Mouse (Mus musculus): ENCODE data around the gene Ppia.
A peak's percentile ranks its signal among the peaks of the same experiment; 100 is the strongest.
"Not testable (repeated sequence)": the region's sequence is repeated elsewhere in the genome, so short reads cannot be mapped to it uniquely, and the experiment has no call there.

Ppia gene

GRCm38 (mm10) chr11:6414751-6415550 is at the start of gene Ppia:
TSS of gene Ppia (plus strand) at chr11:6415443.
- DNase-seq, result peak in 1 of 2 experiments; percentile 86

DNA sequence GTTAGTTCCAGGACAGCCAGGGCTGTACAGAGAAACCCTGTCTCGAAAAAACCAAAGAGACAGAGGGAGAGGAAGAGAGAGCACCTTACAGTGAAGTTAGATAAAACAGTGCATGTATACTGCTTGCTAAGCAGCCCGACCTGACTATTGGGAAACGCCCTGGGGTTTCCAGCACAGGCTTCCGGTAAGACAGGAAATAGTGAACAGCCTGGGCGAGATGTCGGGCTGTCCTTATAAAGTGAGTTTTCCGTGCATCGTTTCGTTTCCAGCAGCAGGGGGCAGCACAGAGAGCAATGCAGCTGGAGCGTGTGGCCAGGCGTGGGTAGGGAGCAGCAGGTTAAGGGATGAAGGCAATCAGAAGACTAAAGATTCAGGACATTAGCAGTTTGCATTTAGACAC is 49.4 kb upstream of the Ppia start:
- DNase-seq, result peak; percentile 79 to 84

GRCm38 (mm10) chr11:6366434-6366833 is 48.8 kb upstream of the Ppia start:
- DNase-seq, result no peak

GRCm38 (mm10) chr11:6367156-6367555 is 48.1 kb upstream of the Ppia start:
- DNase-seq, result peak; percentile 29 to 50

DNA sequence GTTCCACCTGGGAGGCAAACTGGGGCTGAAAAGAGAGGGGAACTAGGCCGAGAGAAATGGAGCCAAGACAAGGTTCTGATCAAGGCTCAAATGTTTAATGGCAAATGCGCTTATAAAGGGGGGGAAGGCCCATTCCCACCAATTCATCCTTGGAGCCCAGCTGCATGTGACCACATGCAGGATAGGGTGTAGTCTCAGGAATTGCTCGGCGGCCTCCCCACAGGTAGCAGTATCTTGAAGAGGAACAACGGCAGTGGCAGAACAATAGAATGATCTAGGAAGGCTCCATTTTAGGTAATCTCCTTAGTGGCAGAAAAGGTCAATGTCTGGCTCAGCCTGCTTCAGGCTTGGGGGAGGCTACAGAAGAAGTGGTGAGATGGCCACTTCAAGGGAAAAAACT is 47.3 kb upstream of the Ppia start:
- DNase-seq, result not testable (repeated sequence)

DNA sequence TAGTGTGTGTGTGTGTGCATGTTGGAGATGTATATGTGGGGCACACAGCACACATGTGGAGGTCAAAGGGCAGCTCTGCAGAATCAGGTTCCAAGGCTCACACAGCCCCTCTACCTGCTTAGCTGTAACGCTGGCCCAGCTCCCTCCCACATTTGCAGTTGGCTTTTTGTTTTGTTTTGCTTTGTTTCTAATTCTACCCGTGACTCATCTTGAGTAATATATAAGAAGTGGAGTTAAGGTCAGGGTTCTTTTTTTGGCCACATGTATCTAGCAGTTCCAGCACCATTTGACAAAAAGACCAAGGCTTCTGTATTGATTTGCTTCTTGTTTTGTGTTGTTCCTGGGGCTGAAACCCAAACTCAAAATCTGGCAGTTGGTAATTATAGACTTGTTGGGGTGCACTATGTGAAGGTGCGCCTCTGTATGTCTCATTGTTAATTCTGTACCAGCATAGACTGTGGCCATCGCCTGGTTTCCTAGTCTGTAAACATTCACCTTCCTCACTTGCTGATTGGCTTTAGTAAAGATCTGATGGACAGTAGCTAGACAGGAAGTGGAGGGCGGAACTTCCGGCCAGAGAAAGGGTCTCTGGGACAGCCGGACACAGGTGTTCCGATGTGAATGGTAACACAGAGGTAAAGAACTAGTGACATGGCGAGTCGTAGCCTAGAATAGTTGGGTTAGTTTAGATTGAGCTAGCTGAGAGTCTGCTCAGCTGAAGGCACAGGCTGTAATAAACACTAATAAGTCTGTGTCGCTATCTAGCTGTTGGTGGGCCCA is 43.7 kb upstream of the Ppia start:
- DNase-seq, result no peak

DNA sequence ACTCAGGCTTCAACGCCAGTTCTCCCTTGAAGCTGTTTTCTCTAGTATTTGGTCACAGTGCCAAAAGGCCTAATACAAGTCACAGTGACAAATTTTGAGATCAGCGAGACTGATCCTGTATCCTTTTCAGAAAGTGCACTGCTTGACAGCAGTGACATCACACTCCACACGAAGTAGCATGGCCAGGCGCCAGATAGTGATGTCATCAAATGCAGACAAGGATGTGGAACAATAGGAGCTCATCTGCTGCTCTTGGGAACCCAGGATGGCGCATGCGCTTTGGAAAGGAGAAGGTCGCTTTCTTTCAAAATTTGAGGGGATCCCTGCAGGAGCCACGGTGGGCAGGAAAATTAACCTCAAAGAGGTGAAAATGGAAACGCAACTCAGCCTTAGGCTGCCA is 42.5 kb upstream of the Ppia start:
- DNase-seq, result no peak

GRCm38 (mm10) chr11:6380916-6381315 is 34.3 kb upstream of the Ppia start:
- no peak for DNase-seq

DNA sequence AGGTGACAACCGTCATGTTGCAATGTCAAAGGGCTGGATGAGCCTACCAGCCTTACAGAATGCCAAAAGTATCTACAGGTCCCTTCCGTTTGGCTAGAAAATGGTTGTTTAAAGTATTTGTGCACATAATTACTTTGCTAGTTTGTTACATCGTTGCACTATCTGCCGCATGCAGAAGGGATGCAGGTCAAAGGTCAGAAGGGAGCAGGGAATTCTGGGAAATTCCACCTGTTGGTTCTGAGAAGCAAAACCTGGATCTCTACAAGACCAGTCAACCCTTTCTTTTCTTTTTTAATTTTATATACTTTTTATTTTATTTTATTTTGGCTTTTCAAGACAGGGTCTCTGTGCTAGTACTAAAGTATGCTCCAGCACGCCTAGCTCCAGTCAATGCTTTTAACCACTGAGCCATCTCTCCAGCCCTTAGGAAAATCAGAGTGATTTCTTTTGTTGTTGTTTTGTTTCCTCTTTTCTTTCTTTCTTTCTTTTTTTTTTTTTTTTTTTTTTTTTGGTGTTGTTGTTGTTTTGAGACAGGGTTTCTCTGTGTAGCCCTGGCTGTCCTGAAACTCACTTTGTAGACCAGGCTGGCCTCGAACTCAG is 27.0 kb upstream of the Ppia start:
- DNase-seq, result no peak

DNA sequence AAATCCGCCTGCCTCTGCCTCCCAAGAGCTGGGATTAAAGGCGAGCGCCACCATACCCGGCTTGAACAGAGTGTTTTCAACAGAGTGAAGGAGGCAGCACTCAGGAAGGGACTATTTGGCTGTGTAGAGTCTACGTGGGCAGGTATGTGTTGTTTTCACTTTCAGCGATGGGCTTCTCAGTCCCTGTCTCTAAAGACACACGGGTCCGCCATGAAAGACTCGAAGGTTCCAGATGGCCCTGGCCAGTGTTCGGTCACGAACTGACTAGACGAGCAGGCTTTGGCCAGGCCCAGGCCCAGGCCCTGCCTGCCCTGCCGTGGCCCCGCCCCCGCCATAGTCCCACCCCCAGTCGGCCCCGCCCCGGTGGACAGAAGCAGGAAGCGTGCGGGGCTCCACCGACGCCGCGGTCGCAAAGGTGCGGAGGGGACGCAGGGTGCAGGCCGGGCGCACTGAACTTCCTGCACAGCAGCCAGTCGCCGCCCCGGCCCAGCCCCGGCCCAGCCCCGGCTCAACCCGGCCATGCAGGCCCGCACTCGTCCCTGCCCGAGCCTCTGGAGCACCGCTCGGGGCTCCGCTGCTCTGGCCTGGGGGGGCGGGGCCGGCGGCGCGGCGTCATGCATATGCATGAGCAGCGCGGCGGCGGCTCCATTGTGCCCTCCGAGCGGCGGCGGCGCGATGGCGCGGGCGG is 26.4 kb upstream of the Ppia start, which contains the start of gene Zmiz2:
Gene Zmiz2, plus strand, starts transcription at position 349 of the 688 bp plus-strand sequence.
- peak; percentile 93 to 96 for DNase-seq

DNA sequence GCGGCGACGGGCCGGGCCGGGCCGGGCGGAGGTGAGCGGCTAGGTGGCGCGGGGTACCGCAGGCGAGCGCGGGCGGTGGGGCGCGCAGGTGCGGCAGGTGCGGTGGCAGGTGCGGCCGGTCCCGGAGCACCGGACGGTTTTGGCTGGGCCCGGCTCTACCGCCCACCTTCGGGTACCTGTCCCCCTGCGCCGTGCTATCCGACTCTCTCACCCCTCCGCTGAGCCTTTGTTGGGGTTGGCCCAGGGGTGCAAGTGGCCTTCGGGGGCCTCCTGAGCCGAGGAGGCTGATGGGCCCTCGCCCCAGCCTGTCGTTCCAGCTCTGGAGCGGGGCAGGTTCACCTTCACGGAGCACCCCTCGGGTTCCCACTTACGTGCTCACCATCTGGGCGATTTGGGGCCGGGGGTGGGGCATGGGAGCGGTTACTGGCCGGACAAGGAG is 25.7 kb upstream of the Ppia start:
- no peak for DNase-seq

DNA sequence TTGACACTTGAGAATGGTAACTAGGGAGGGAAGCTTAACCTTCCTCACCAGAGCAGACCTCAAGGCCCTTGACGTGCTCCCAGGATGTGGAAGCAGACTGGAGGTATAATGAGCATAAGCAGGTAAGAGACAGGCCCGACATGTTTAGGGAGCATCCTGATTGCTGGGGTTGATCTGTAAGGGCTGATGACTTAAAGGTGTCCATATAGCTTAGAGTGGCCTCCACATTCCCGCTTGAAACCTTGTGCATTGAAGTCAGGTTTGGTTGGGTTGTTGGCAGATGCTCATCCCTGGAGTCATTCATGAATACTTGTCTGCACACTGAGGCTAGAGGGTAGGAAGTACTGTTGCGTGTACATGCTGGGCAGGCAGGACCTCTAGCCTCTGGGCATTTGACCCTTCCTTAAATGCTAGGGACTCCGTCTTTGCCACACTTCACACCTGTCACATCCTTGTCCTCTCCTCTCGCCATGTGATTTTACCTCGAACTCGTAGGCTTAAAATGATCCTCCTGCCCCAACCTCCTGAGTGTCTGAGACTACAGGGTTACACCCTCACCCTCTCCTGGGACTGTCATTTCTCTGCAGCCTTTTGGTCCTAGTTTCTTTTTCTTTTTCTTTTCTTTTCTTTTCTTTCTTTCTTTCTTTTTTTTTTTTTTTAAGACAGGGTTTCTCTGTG is 24.7 kb upstream of the Ppia start:
- DNase-seq, result no peak

DNA sequence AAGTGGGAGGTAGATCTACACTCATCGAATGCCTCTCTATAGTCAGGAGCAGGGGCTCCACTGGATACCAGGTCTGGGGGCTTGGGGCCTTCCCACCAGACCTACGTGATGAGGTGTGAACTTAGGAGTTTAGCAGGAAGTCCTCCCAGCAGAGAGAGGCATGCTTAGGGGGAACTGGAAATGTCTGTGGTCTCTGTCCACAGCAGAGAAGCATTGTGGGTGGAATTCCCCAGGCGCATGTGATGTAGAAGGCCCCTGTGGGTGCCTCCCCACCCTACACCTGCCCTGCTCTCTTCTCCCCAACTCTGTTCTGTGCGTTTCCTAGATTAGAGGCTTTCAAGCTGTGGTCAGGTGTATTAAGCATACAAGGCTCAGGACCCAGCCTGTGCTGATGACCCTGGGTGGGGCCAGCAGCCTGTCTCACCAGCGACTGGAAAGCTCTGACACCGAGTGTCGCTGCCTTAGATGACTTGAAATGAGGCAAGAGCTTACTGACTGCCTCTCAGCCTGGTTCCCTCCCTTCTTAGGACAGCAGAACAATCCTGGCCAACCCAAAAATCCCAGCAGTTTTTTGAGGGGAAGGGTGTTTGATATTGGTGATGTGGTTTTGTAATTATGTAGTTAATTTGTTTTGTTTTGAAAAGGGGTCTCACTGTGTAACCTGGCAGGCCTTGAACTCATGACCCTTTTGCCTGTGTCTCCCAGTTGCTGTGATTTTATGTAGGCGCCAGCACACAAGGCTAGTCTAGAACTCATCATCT is 23.5 kb upstream of the Ppia start:
- DNase-seq, result peak in 1 of 2 experiments; percentile 34

GRCm38 (mm10) chr11:6392857-6393256 is 22.4 kb upstream of the Ppia start:
- no peak for DNase-seq

GRCm38 (mm10) chr11:6393866-6394265 is 21.4 kb upstream of the Ppia start:
- DNase-seq, result no peak

- DNase-seq, result no peak
Measured at GRCm38 (mm10) chr11:6395565-6395964, 19.7 kb upstream of the Ppia start.

- no peak for DNase-seq
Measured at GRCm38 (mm10) chr11:6398141-6398540, 17.1 kb upstream of the Ppia start.

- peak; percentile 57 to 62 for DNase-seq
Measured at GRCm38 (mm10) chr11:6402515-6403510, 12.4 kb upstream of the Ppia start.

DNA sequence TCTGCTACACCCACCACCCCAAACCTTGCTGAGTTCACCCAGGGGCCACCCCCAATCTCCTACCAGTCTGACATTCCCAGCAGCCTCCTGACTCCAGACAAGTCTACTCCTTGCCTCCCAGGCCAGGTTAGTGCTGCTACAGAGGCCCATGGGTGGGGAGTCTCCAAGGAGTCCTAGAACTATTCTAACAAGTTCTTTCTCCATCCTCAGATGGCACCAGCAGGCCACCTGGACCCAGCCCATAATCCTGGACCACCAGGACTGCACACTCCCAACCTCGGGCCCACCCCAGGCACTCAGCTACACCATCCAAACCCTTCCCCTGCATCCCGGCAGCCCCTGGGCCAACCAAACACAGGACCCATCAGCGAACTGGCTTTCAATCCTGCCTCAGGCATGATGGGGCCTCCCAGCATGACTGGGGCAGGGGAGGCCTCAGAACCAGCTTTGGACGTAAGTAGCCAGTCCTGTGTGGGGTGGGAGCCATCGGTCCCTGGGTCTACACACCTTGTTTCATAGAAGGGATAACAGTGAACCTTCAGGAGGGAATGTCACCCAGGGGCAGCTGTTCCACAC is 11.3 kb upstream of the Ppia start:
- DNase-seq, result no peak

Data from lung, adult 18-20 months (tissue).